Mouse (Mus musculus) liver, embryonic 15.5 days (tissue): ENCODE measurements at regions not wholly inside any gene's neighbourhood (a gene's known extent, or its start where the extent isn't known, plus 50 kb on each side); places are given as distances from the start of the nearest gene placed in this dataset.

Source experiments
- ATAC-seq: fragments of 200-750 bp; cut with Nextera tagmentation; 2 replicates; pipeline ENCODE4 v1.8.0; 2017; ENCODE audit warnings: moderate number of reproducible peaks, mild to moderate bottlenecking, moderate library complexity; ENCODE audit not compliant: insufficient read depth
- H3K27ac ChIP-seq: fragments of 300-500 bp; sonication (generic); replicated peaks from 2 replicates; pipeline ENCODE4 v1.5.1; 2015; ENCODE audit warnings: mild to moderate bottlenecking, inconsistent platforms
- H3K27me3 ChIP-seq: fragments of 300-500 bp; sonication (generic); 2 replicates; pipeline ENCODE4 v1.6.1; 2015; ENCODE audit warnings: mild to moderate bottlenecking, inconsistent platforms
- H3K36me3 ChIP-seq: fragments of 300-500 bp; sonication (generic); replicated peaks from 2 replicates; pipeline ENCODE4 v1.6.1; 2015; ENCODE audit warnings: moderate library complexity, mild to moderate bottlenecking, inconsistent platforms
- H3K4me1 ChIP-seq: fragments of 300-500 bp; sonication (generic); replicated peaks from 2 replicates; pipeline ENCODE4 v1.6.1; 2015; ENCODE audit warnings: inconsistent platforms
- H3K4me2 ChIP-seq: fragments of 300-500 bp; sonication (generic); 2 replicates; pipeline ENCODE4 v1.6.1; 2015; ENCODE audit warnings: moderate library complexity, mild to moderate bottlenecking, inconsistent platforms
- H3K4me3 ChIP-seq: fragments of 300-500 bp; sonication (generic); replicated peaks from 2 replicates; pipeline ENCODE4 v1.5.1; 2015; ENCODE audit warnings: mild to moderate bottlenecking, inconsistent platforms
- H3K9ac ChIP-seq: fragments of 300-500 bp; sonication (generic); 2 replicates; pipeline ENCODE4 v1.6.1; 2015; ENCODE audit warnings: moderate library complexity, mild to moderate bottlenecking, inconsistent platforms
- H3K9me3 ChIP-seq: fragments of 300-500 bp; sonication (generic); replicated peaks from 2 replicates; pipeline ENCODE4 v1.6.1; 2016; ENCODE audit warnings: inconsistent platforms
- WGBS: fragments of 180-500 bp; shearing (Covaris S2); methylation state at CpG from one replicate; pipeline ENCODE4 v1.1.7; 2015; ENCODE audit warnings: mixed read lengths; ENCODE audit not compliant: insufficient replicate concordance; 5-methylcytosine and 5-hydroxymethylcytosine counted together

- 45% methylated on average over 11 of the region's 11 CpGs for WGBS
- 0 out of 2 replicates have a peak, but pooled peaks cover 3% of the 10 kb centered on the region for H3K4me1 ChIP-seq
- no peaks in the 10 kb centered on the region for H3K36me3 ChIP-seq
- H3K9ac ChIP-seq = no peak overlapping the region
- H3K27me3 ChIP-seq = no peaks in the 10 kb centered on the region
- no peak overlapping the region for H3K4me3 ChIP-seq
- no peak for ATAC-seq
- H3K4me2 ChIP-seq = no peak overlapping the region
- H3K9me3 ChIP-seq = no peaks in the 10 kb centered on the region
- H3K27ac ChIP-seq = no peak overlapping the region
These were observed 167.2 kb upstream of the Dapk1 start for GRCm38 (mm10) chr13:60434221-60435210.

GRCm38 (mm10) chr13:60435333-60435732 lies 166.4 kb upstream of the Dapk1 start:
- H3K36me3 ChIP-seq = no peaks in the 10 kb centered on the region
- H3K27ac ChIP-seq = no peak overlapping the region
- H3K9me3 ChIP-seq = no peaks in the 10 kb centered on the region
- 0 out of 2 replicates have a peak, but pooled peaks cover 3% of the 10 kb centered on the region for H3K4me1 ChIP-seq
- WGBS = 34% methylated on average over 5 of the region's 5 CpGs
- no peak overlapping the region for H3K4me3 ChIP-seq
- ATAC-seq = peak; percentile 58
- no peak overlapping the region for H3K9ac ChIP-seq
- H3K4me2 ChIP-seq = no peak overlapping the region
- H3K27me3 ChIP-seq = no peaks in the 10 kb centered on the region

GRCm38 (mm10) chr13:60438177-60438576 lies 163.6 kb upstream of the Dapk1 start:
- no peaks in the 10 kb centered on the region for H3K36me3 ChIP-seq
- 0 out of 2 replicates have a peak, but pooled peaks cover 3% of the 10 kb centered on the region for H3K4me1 ChIP-seq
- no peaks in the 10 kb centered on the region for H3K27me3 ChIP-seq
- H3K27ac ChIP-seq = no peak overlapping the region
- no peaks in the 10 kb centered on the region for H3K9me3 ChIP-seq
- H3K4me2 ChIP-seq = no peak overlapping the region
- H3K9ac ChIP-seq = no peak overlapping the region
- WGBS = 60% methylated on average over 2 of the region's 2 CpGs
- ATAC-seq = no peak
- H3K4me3 ChIP-seq = no peak overlapping the region

GRCm38 (mm10) chr13:60440586-60440985 lies 161.2 kb upstream of the Dapk1 start:
- no peak overlapping the region for H3K27ac ChIP-seq
- WGBS = 24% methylated on average over 3 of the region's 3 CpGs
- no peak for ATAC-seq

GRCm38 (mm10) chr13:60445164-60445563 lies 156.6 kb upstream of the Dapk1 start:
- no peak overlapping the region for H3K4me3 ChIP-seq
- H3K9ac ChIP-seq = no peak overlapping the region
- ATAC-seq = no peak
- no peak overlapping the region for H3K27ac ChIP-seq
- 58% methylated on average over 5 of the region's 5 CpGs for WGBS
- no peak overlapping the region for H3K4me2 ChIP-seq
- H3K36me3 ChIP-seq = no peaks in the 10 kb centered on the region
- H3K4me1 ChIP-seq = no peaks in the 10 kb centered on the region
- H3K9me3 ChIP-seq = no peaks in the 10 kb centered on the region
- H3K27me3 ChIP-seq = no peaks in the 10 kb centered on the region

More at GRCm38 (mm10) chr13:60440586-60440985, 161.2 kb upstream of the Dapk1 start:
- H3K36me3 ChIP-seq = no peaks in the 10 kb centered on the region
- 0 out of 2 replicates have a peak, but pooled peaks cover 2% of the 10 kb centered on the region for H3K4me1 ChIP-seq
- H3K4me3 ChIP-seq = no peak overlapping the region
- H3K9ac ChIP-seq = no peak overlapping the region
- H3K27me3 ChIP-seq = no peaks in the 10 kb centered on the region
- no peaks in the 10 kb centered on the region for H3K9me3 ChIP-seq
- H3K4me2 ChIP-seq = no peak overlapping the region

GRCm38 (mm10) chr13:60446926-60447325 lies 154.8 kb upstream of the Dapk1 start:
- ATAC-seq = no peak
- 39% methylated on average over 5 of the region's 5 CpGs for WGBS
- no peaks in the 10 kb centered on the region for H3K4me1 ChIP-seq

GRCm38 (mm10) chr13:60450721-60451506 lies 150.8 kb upstream of the Dapk1 start:
- Histone ChIP-seq H3K4me2 (no peak overlapping the region), H3K9me3 (no peaks in the 10 kb centered on the region), H3K9ac (no peak overlapping the region), H3K27ac (no peak overlapping the region), H3K4me3 (no peak overlapping the region), H3K4me1 (peaks cover 10% of the 10 kb centered on the region), H3K36me3 (no peaks in the 10 kb centered on the region), H3K27me3 (no peaks in the 10 kb centered on the region)
- ATAC-seq = no peak
- 61% methylated on average over 10 of the region's 10 CpGs for WGBS

More at GRCm38 (mm10) chr13:60446926-60447325, 154.8 kb upstream of the Dapk1 start:
- H3K9me3 ChIP-seq = no peaks in the 10 kb centered on the region
- H3K4me2 ChIP-seq = no peak overlapping the region
- H3K36me3 ChIP-seq = no peaks in the 10 kb centered on the region
- no peak overlapping the region for H3K27ac ChIP-seq
- no peaks in the 10 kb centered on the region for H3K27me3 ChIP-seq
- no peak overlapping the region for H3K9ac ChIP-seq
- no peak overlapping the region for H3K4me3 ChIP-seq

- Histone ChIP-seq H3K4me1 (peaks cover 10% of the 10 kb centered on the region), H3K27me3 (no peaks in the 10 kb centered on the region), H3K9ac (no peak overlapping the region), H3K9me3 (no peaks in the 10 kb centered on the region), H3K27ac (no peak overlapping the region), H3K4me2 (no peak overlapping the region), H3K36me3 (no peaks in the 10 kb centered on the region), H3K4me3 (no peak overlapping the region)
- no peak for ATAC-seq
- WGBS = 30% methylated on average over 9 of the region's 9 CpGs
These were observed 147.8 kb upstream of the Dapk1 start for GRCm38 (mm10) chr13:60453821-60454483.

- no peaks in the 10 kb centered on the region for H3K9me3 ChIP-seq
- H3K27ac ChIP-seq = no peak overlapping the region
- H3K4me1 ChIP-seq = peaks cover 10% of the 10 kb centered on the region
- no peak overlapping the region for H3K4me2 ChIP-seq
- ATAC-seq = no peak
- H3K27me3 ChIP-seq = no peaks in the 10 kb centered on the region
- WGBS = 33% methylated on average over 15 of the region's 15 CpGs
- no peaks in the 10 kb centered on the region for H3K36me3 ChIP-seq
- H3K9ac ChIP-seq = no peak overlapping the region
- H3K4me3 ChIP-seq = no peak overlapping the region
These were observed 146.6 kb upstream of the Dapk1 start for GRCm38 (mm10) chr13:60455033-60455619.

- no peaks in the 10 kb centered on the region for H3K27me3 ChIP-seq
- no peak overlapping the region for H3K9ac ChIP-seq
- no peak overlapping the region for H3K27ac ChIP-seq
- no peaks in the 10 kb centered on the region for H3K9me3 ChIP-seq
- ATAC-seq = no peak
- H3K36me3 ChIP-seq = no peaks in the 10 kb centered on the region
- WGBS = 70% methylated on average over 10 of the region's 10 CpGs
- peaks cover 10% of the 10 kb centered on the region for H3K4me1 ChIP-seq
- H3K4me3 ChIP-seq = no peak overlapping the region
- no peak overlapping the region for H3K4me2 ChIP-seq
These were observed 145.7 kb upstream of the Dapk1 start for GRCm38 (mm10) chr13:60455863-60456551.
